Mouse (Mus musculus): ENCODE measurements around the gene Dop1b. TPM values are rescaled to one million over a fixed set of nuclear protein-coding genes. Genes with fewer than 3 reads are reported as not detected.
A peak's percentile ranks its signal among the peaks of the same experiment; 100 is the strongest.

Gene Dop1b
- polyA plus RNA-seq, 1 experiment from 2014 or later, result 40.3 TPM

DNA sequence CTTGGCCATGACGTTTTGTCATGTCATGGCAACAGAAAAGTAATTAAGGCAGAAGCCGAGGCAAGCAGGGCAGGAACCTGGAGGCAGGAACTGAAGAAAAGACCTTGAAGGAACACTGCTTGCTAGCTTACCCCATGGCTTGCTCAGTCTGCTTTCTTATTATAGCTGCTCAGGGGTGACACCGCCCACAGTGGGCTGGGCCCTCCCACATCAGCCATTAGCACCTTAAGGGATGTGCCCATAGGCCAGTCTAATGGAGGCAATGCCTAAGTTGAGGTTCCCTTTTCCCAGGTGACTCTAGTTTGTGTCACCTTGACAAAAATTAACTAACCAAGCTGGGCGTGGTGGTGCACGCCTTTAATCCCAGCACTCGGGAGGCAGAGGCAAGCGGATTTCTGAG is 4.6 kb upstream of the Dop1b start:
- ATAC-seq (ENCODE audit: low FRiP score, low TSS enrichment) (no peak), DNase-seq (no peak)
- Histone ChIP-seq H3K4me2 (ENCODE audit: low read length) (no peak overlapping the region), H3K27ac (replicated peaks; ENCODE audit: low read depth, low read length) (no peak overlapping the region), H3K9ac (replicated peaks; ENCODE audit: low read length) (no peak overlapping the region), H3K27me3 (ENCODE audit: control insufficient read depth, insufficient read depth, low read length) (peaks cover 10% of the 10 kb centered on the region), H3K4me3 (replicated peaks; ENCODE audit: low read depth, low read length) (no peak overlapping the region), H3K9me3 (ENCODE audit: control insufficient read depth, low read length) (no peaks in the 10 kb centered on the region), H3K4me1 (ENCODE audit: control insufficient read depth, insufficient read depth, low read length) (no peaks in the 10 kb centered on the region), H3K36me3 (ENCODE audit: control insufficient read depth, insufficient read depth, low read length) (no peaks in the 10 kb centered on the region)
- 88% methylated on average over 7 of the region's 7 CpGs for WGBS

DNA sequence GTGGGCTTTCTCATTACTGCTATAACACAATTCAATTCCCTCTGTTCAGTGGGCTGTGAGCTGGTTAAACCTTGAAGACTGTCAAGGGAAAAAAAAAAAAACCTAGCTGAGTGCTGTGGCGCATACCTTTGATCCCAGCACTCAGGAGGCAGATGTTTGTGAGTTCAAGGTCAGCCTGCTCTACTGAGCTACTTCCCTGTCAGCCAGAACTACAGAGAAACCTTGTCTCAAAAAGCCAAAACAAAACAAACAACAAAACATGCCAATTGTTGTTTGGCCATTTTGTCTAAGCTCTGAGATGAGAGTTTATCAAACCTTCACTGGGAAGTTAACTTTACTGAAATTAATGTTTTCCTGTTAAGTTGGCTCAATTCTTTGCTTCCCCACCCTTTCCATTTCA is 2.5 kb upstream of the Dop1b start:
- Histone ChIP-seq H3K27me3 (ENCODE audit: control insufficient read depth, insufficient read depth, low read length) (peaks cover 10% of the 10 kb centered on the region), H3K4me3 (replicated peaks; ENCODE audit: low read depth, low read length) (no peak overlapping the region), H3K36me3 (ENCODE audit: control insufficient read depth, insufficient read depth, low read length) (no peaks in the 10 kb centered on the region), H3K4me2 (ENCODE audit: low read length) (no peak overlapping the region), H3K27ac (replicated peaks; ENCODE audit: low read depth, low read length) (no peak overlapping the region), H3K4me1 (ENCODE audit: control insufficient read depth, insufficient read depth, low read length) (peaks cover 5% of the 10 kb centered on the region; the same call in 1 of the 2 replicates), H3K9me3 (ENCODE audit: control insufficient read depth, low read length) (no peaks in the 10 kb centered on the region), H3K9ac (replicated peaks; ENCODE audit: low read length) (no peak overlapping the region)
- ATAC-seq (ENCODE audit: low FRiP score, low TSS enrichment), result no peak
- DNase-seq, result no peak
- WGBS, result 86% methylated on average over 1 of the region's 1 CpGs

DNA sequence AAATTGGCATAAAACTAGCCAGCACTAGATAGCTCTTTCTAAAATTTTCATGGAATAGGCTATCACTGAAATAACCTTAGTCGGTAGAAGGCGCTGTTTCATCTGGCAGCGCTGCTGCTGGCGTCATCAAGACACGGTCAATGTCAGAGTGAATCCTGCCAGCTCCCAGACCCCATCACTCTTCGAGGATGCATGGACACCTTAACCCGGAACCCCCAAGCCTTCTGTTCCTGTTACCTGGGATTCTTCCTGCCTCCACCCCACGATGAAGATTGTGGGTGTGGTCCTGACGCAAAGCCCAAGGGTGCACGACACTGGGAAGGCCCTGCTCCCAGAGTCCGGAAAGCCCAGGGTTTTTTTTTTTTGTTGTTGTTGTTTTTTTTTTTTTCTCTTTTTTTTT is 780 bp upstream of the Dop1b start:
- DNase-seq, result peak; percentile 90
- no peak overlapping the region; the same call in 1 of the 2 replicates for H3K9ac ChIP-seq (replicated peaks; ENCODE audit: low read length)

DNA sequence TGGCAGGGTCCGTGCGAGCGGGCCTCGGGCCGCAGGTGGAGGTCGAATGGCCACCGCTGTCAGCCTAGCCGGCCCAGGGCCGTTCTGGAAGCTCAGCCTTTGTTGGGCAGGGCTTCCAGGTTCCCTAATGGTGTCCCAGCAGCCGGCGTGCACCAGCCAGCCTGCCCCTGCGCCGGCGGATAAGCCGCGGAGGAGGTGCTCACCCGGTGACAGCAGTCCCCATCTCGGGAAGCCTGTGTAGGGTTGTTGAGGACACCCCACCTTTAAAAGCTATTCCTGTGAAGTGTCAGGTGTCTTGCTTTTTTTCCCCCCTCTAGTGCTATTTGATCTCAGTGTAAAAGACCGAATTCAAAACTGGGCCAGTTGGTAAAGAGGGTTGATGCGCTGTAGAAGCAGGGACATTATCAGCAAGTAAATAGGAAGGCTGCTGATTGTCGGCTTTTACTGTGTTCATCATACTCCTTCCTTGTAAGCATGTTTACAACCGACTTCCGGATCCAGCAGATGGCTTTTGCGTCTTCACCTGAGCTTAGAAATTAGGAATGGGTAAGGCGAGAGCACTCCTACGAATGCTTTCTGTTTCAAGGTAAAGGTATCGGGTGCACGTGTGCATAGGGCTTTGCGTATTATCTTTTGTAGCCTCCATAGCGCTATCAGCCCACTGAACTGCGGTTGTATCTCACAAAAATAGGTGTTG is 633 bp downstream of the Dop1b start:
- ATAC-seq (ENCODE audit: low FRiP score, low TSS enrichment) (peak; percentile 31), DNase-seq (no peak)
- Histone ChIP-seq H3K27ac (replicated peaks; ENCODE audit: low read depth, low read length) (peak overlapping the region; percentile 81), H3K4me1 (ENCODE audit: control insufficient read depth, insufficient read depth, low read length) (peaks cover 9% of the 10 kb centered on the region; the same call in 1 of the 2 replicates), H3K9me3 (ENCODE audit: control insufficient read depth, low read length) (no peaks in the 10 kb centered on the region), H3K9ac (replicated peaks; ENCODE audit: low read length) (peak overlapping the region; percentile 90), H3K36me3 (ENCODE audit: control insufficient read depth, insufficient read depth, low read length) (peaks cover 13% of the 10 kb centered on the region), H3K27me3 (ENCODE audit: control insufficient read depth, insufficient read depth, low read length) (no peaks in the 10 kb centered on the region), H3K4me2 (ENCODE audit: low read length) (peak overlapping the region; percentile 77), H3K4me3 (replicated peaks; ENCODE audit: low read depth, low read length) (peak overlapping the region; percentile 86)
- 12% methylated on average over 31 of the region's 31 CpGs for WGBS

More for the DNA sequence above, 780 bp upstream of the Dop1b start:
- Histone ChIP-seq H3K4me3 (replicated peaks; ENCODE audit: low read depth, low read length) (peak overlapping the region; percentile 86), H3K9me3 (ENCODE audit: control insufficient read depth, low read length) (no peaks in the 10 kb centered on the region), H3K4me1 (ENCODE audit: control insufficient read depth, insufficient read depth, low read length) (peaks cover 5% of the 10 kb centered on the region; the same call in 1 of the 2 replicates), H3K27ac (replicated peaks; ENCODE audit: low read depth, low read length) (peak overlapping the region; percentile 72; the same call in 1 of the 2 replicates), H3K36me3 (ENCODE audit: control insufficient read depth, insufficient read depth, low read length) (no peaks in the 10 kb centered on the region; the same call in 1 of the 2 replicates), H3K4me2 (ENCODE audit: low read length) (peak overlapping the region; percentile 77), H3K27me3 (ENCODE audit: control insufficient read depth, insufficient read depth, low read length) (peaks cover 10% of the 10 kb centered on the region)
- ATAC-seq (ENCODE audit: low FRiP score, low TSS enrichment), result peak; percentile 19
- 1% methylated on average over 11 of the region's 11 CpGs for WGBS

DNA sequence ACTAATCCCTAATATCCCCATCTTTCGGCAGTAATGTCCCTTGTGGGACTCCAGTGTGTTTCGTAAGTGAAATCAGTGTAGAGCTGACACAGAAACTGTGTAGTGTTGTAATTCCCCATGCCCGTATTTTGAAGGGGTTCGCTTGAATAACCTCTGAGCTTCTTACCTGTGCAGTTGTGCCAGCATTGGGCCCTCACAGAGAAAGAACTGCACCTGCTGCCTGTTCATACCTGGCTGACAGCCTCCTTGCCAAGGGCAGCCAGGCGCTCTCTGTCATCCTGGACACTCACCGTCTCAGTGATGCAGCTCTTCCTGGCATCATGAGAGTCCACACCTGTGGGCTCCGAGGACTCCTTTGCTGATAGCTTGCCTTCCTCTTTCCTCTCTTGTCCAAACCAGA is 1.3 kb downstream of the Dop1b start:
- H3K9me3 ChIP-seq (ENCODE audit: control insufficient read depth, low read length), result no peaks in the 10 kb centered on the region
- DNase-seq (no peak), ATAC-seq (ENCODE audit: low FRiP score, low TSS enrichment) (no peak)
- H3K4me1 ChIP-seq (ENCODE audit: control insufficient read depth, insufficient read depth, low read length), result peaks cover 9% of the 10 kb centered on the region; the same call in 1 of the 2 replicates
- H3K4me3 ChIP-seq (replicated peaks; ENCODE audit: low read depth, low read length), result peak overlapping the region; percentile 86
- no peak overlapping the region for H3K27ac ChIP-seq (replicated peaks; ENCODE audit: low read depth, low read length)
- peaks cover 13% of the 10 kb centered on the region for H3K36me3 ChIP-seq (ENCODE audit: control insufficient read depth, insufficient read depth, low read length)
- H3K9ac ChIP-seq (replicated peaks; ENCODE audit: low read length), result peak overlapping the region; percentile 90
- no peaks in the 10 kb centered on the region for H3K27me3 ChIP-seq (ENCODE audit: control insufficient read depth, insufficient read depth, low read length)
- H3K4me2 ChIP-seq (ENCODE audit: low read length), result peak overlapping the region; percentile 77
- WGBS, result 70% methylated on average over 7 of the region's 7 CpGs

DNA sequence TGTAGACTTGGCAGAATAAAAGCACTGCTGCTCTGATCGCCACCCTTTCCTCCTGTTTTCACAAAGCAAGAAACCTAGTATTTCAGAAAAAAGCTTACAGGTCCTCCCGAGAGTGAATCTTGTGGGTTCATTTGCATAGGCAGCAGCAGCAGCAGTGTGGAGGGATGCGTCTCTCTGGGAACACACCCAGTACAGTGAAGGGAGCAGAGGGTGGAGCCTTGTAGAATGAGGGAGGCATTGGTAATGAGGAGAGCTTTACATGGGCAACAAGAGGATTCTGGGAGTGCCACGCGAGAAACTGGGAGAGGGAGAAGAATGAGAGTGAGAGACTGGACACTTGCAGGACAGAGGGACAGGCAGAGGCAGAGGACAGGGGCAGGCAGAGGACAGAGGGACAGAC is 2.7 kb downstream of the Dop1b start:
- Histone ChIP-seq H3K4me2 (ENCODE audit: low read length) (no peak overlapping the region), H3K4me1 (ENCODE audit: control insufficient read depth, insufficient read depth, low read length) (peaks cover 9% of the 10 kb centered on the region; the same call in 1 of the 2 replicates), H3K9ac (replicated peaks; ENCODE audit: low read length) (no peak overlapping the region), H3K9me3 (ENCODE audit: control insufficient read depth, low read length) (no peaks in the 10 kb centered on the region), H3K27ac (replicated peaks; ENCODE audit: low read depth, low read length) (no peak overlapping the region), H3K36me3 (ENCODE audit: control insufficient read depth, insufficient read depth, low read length) (peaks cover 18% of the 10 kb centered on the region), H3K27me3 (ENCODE audit: control insufficient read depth, insufficient read depth, low read length) (no peaks in the 10 kb centered on the region), H3K4me3 (replicated peaks; ENCODE audit: low read depth, low read length) (no peak overlapping the region)
- DNase-seq, result peak; percentile 17
- WGBS, result 19% methylated on average over 5 of the region's 5 CpGs
- no peak for ATAC-seq (ENCODE audit: low FRiP score, low TSS enrichment)

DNA sequence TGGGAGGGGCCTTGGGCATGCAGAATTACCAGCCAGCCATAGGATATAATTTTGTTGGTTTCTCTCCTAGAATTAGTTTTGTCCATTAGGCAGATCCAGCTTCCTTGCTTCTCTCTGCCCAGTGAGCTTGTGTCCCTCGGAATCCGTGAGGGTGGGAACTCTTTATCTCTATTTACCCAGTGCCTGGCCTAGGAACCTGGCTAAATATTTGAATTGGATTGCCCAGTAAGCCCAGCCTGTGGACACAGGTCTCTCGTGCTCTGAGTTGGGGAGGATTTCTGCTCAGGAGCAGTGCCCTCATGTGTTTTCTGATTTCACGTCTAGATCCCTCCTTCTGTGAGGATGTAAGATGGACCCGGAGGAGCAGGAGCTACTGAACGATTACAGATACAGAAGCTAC is 4.1 kb downstream of the Dop1b start:
- ATAC-seq (ENCODE audit: low FRiP score, low TSS enrichment) (no peak), DNase-seq (no peak)
- H3K36me3 ChIP-seq (ENCODE audit: control insufficient read depth, insufficient read depth, low read length), result peaks cover 18% of the 10 kb centered on the region
- H3K4me2 ChIP-seq (ENCODE audit: low read length), result no peak overlapping the region
- H3K4me1 ChIP-seq (ENCODE audit: control insufficient read depth, insufficient read depth, low read length), result peaks cover 9% of the 10 kb centered on the region; the same call in 1 of the 2 replicates
- no peak overlapping the region for H3K4me3 ChIP-seq (replicated peaks; ENCODE audit: low read depth, low read length)
- no peak overlapping the region for H3K27ac ChIP-seq (replicated peaks; ENCODE audit: low read depth, low read length)
- H3K9me3 ChIP-seq (ENCODE audit: control insufficient read depth, low read length), result no peaks in the 10 kb centered on the region
- 85% methylated on average over 6 of the region's 6 CpGs for WGBS
- H3K27me3 ChIP-seq (ENCODE audit: control insufficient read depth, insufficient read depth, low read length), result no peaks in the 10 kb centered on the region
- no peak overlapping the region for H3K9ac ChIP-seq (replicated peaks; ENCODE audit: low read length)

DNA sequence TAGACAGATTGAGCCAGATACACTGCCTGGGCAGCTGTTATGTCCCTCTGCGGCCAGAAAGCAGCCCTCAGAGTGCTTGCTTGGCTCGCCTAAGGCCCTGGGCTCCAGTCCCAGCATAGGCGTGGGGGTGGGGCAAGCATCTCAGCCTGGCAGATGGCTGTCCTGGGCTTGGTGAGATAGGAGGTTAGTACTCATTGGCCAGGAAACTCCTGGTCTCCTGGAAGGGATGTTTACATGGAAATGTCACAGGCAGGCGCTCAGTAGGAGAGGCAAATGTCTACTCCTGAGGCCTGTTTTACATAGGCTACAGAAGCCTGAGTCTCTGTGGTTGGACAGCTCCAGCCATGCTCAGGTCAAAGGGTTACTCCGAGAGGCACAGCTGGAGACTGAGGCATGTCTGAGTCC is 5.6 kb downstream of the Dop1b start:
- no peaks in the 10 kb centered on the region for H3K27me3 ChIP-seq (ENCODE audit: control insufficient read depth, insufficient read depth, low read length)
- no peaks in the 10 kb centered on the region for H3K9me3 ChIP-seq (ENCODE audit: control insufficient read depth, low read length)
- no peak overlapping the region for H3K9ac ChIP-seq (replicated peaks; ENCODE audit: low read length)
- no peak overlapping the region for H3K4me2 ChIP-seq (ENCODE audit: low read length)
- H3K4me3 ChIP-seq (replicated peaks; ENCODE audit: low read depth, low read length), result no peak overlapping the region
- H3K27ac ChIP-seq (replicated peaks; ENCODE audit: low read depth, low read length), result 0 out of 2 replicates have a peak overlapping the region, but pooled peaks have one; percentile 42
- DNase-seq (peak; percentile 58), ATAC-seq (ENCODE audit: low FRiP score, low TSS enrichment) (peak; percentile 48; the same call in 1 of the 2 replicates)
- WGBS, result 22% methylated on average over 5 of the region's 5 CpGs
- peaks cover 18% of the 10 kb centered on the region for H3K36me3 ChIP-seq (ENCODE audit: control insufficient read depth, insufficient read depth, low read length)
- peaks cover 9% of the 10 kb centered on the region; the same call in 1 of the 2 replicates for H3K4me1 ChIP-seq (ENCODE audit: control insufficient read depth, insufficient read depth, low read length)

DNA sequence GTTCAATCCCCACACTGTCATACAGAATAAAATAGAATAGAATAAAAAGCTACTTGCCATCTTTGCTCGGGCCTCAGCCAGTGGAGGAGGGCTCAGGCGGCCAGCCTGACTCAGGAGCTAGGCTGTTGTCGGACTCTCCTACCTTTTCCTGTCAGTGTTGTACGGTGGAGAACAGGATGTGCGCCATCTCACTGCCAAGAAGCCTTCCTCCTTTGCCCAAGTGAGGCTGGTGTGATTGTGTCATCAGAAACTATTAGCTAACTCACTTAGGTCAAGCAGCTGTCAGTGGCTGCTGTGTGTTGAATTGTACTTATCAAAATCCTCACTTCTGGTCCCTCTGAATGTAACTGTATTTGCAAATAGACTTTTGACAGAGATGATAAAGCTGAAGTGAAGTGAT is 10.1 kb downstream of the Dop1b start:
- H3K27ac ChIP-seq (replicated peaks; ENCODE audit: low read depth, low read length), result no peak overlapping the region
- ATAC-seq (ENCODE audit: low FRiP score, low TSS enrichment) (no peak), DNase-seq (no peak)
- H3K9me3 ChIP-seq (ENCODE audit: control insufficient read depth, low read length), result no peaks in the 10 kb centered on the region
- WGBS, result 90% methylated on average over 5 of the region's 5 CpGs
- H3K4me2 ChIP-seq (ENCODE audit: low read length), result no peak overlapping the region
- 0 out of 2 replicates have a peak, but pooled peaks cover 4% of the 10 kb centered on the region for H3K4me1 ChIP-seq (ENCODE audit: control insufficient read depth, insufficient read depth, low read length)
- no peak overlapping the region; the same call in 1 of the 2 replicates for H3K9ac ChIP-seq (replicated peaks; ENCODE audit: low read length)
- H3K27me3 ChIP-seq (ENCODE audit: control insufficient read depth, insufficient read depth, low read length), result no peaks in the 10 kb centered on the region
- peaks cover 22% of the 10 kb centered on the region for H3K36me3 ChIP-seq (ENCODE audit: control insufficient read depth, insufficient read depth, low read length)
- H3K4me3 ChIP-seq (replicated peaks; ENCODE audit: low read depth, low read length), result no peak overlapping the region
